ENCODE assay signal across 8 mouse cellular contexts in genomic region chr12:101028954-101029731, GRCm38 (mm10). TPM values are rescaled to one million over a fixed set of nuclear protein-coding genes. Genes with fewer than 3 reads are reported as not detected.
DNase-seq lines count a peak whose midpoint lies in the region; ATAC-seq lines count a peak whose summit lies in the region.

TSS of gene Ccdc88c (minus strand) at chr12:101029056.

- peak within 1 kb of the TSS; percentile 66 for H3K4me3 ChIP-seq in intestine, embryonic 15.5 days (replicated peaks)

- DNase-seq in urinary bladder, adult 18-20 months (ENCODE audit: low spot score in 2 of 2): peak; percentile 65 to 74
- no peak for DNase-seq in urinary bladder, postnatal 10 days (ENCODE audit: low spot score)
- DNase-seq in embryo, embryonic 11.5 days (ENCODE audit: low read depth, low spot score): peak; percentile 71
- peak; percentile 74 to 75 for DNase-seq in gastrocnemius, postnatal 36 days
- DNase-seq in left cerebral cortex, postnatal 25 days (ENCODE audit: low spot score in 2 of 2): peak; percentile 82 to 84
- peak; percentile 88 for DNase-seq in mesoderm, embryonic 11.5 days (ENCODE audit: low read depth, low spot score)
- peak; percentile 85 for DNase-seq in right cerebral cortex, postnatal 4 days

- no peaks in the 10 kb centered on the region for H3K36me3 ChIP-seq in intestine, embryonic 15.5 days

- H3K27me3 ChIP-seq in intestine, embryonic 15.5 days (replicated peaks): no peaks in the 10 kb centered on the region

- under 1% methylated on average over 55 of the region's 56 CpGs for WGBS in intestine, embryonic 15.5 days

- H3K4me1 ChIP-seq in intestine, embryonic 15.5 days (replicated peaks): peaks cover 15% of the 10 kb centered on the region

- ATAC-seq in intestine, embryonic 15.5 days: peak; percentile 90

- H3K9ac ChIP-seq in intestine, embryonic 15.5 days: peak within 1 kb of the TSS; percentile 75

- intact Hi-C loops in gastrocnemius, postnatal 36 days (cut with DNase I): loop anchor here (1.0 kb wide), 3 partner anchors 72 to 93 kb away; no protein-coding TSS in a partner anchor
- intact Hi-C loops in left cerebral cortex, postnatal 25 days (cut with DNase I): loop anchor here (1.0 to 10.0 kb wide), 5 partner anchors 40 to 174 kb away; no protein-coding TSS in a partner anchor

- no peaks in the 10 kb centered on the region for H3K9me3 ChIP-seq in intestine, embryonic 15.5 days

- H3K4me2 ChIP-seq in intestine, embryonic 15.5 days (replicated peaks): peak within 1 kb of the TSS; percentile 98

- peak within 1 kb of the TSS; percentile 85 for H3K27ac ChIP-seq in intestine, embryonic 15.5 days

RNA-seq across cellular contexts. Expression of gene Ccdc88c, which starts in this region (rescaled TPM):
- total RNA-seq in gastrocnemius, postnatal 36 days (2021): 10 to 100 TPM; 32.3 to 33.9 TPM
- 13.6 and 14.9 TPM in 2 replicates for polyA plus RNA-seq in intestine, embryonic 15.5 days (2015; fragmentation: Nextera tagmentation; extraction: Ambion mirVana)
- total RNA-seq in left cerebral cortex, postnatal 25 days (2021): 10 to 100 TPM; 21.9 to 25.5 TPM
